Mouse (Mus musculus) olfactory bulb, adult 2 months (tissue): ENCODE measurements at regions not wholly inside any gene's neighbourhood (a gene's known extent, or its start where the extent isn't known, plus 50 kb on each side); places are given as distances from the start of the nearest gene placed in this dataset.

Experiments used
- H3K27ac ChIP-seq: fragments of 200-500 bp; 2 replicates; pipeline ENCODE4 v1.5.1; 2012; ENCODE audit warnings: low read depth, low read length; ENCODE audit not compliant: insufficient read depth
- H3K4me1 ChIP-seq: fragments of 200-500 bp; 2 replicates; pipeline ENCODE4 v1.6.1; 2012; ENCODE audit warnings: low read length; ENCODE audit not compliant: control insufficient read depth, insufficient read depth
- H3K4me3 ChIP-seq: fragments of 200-500 bp; 2 replicates; pipeline ENCODE4 v1.5.1; 2012; ENCODE audit warnings: mild to moderate bottlenecking, low read depth, low read length, moderate library complexity; ENCODE audit not compliant: insufficient read depth
- CTCF ChIP-seq: fragments of 200-500 bp; IDR thresholded peaks from 2 replicates; pipeline ENCODE4 v1.5.1; 2012; ENCODE audit warnings: low read depth, mild to moderate bottlenecking, low read length, moderate library complexity; ENCODE audit not compliant: insufficient read depth
- POLR2A ChIP-seq: fragments of 200-500 bp; IDR thresholded peaks from 2 replicates; pipeline ENCODE4 v1.6.1; 2012; ENCODE audit warnings: mild to moderate bottlenecking, low read depth, low read length, moderate library complexity; ENCODE audit not compliant: insufficient read depth
- WGBS: fragments of 180-500 bp; shearing (Covaris S2); methylation state at CpG from one replicate; pipeline ENCODE4 v1.1.7; 2018; 5-methylcytosine and 5-hydroxymethylcytosine counted together

DNA sequence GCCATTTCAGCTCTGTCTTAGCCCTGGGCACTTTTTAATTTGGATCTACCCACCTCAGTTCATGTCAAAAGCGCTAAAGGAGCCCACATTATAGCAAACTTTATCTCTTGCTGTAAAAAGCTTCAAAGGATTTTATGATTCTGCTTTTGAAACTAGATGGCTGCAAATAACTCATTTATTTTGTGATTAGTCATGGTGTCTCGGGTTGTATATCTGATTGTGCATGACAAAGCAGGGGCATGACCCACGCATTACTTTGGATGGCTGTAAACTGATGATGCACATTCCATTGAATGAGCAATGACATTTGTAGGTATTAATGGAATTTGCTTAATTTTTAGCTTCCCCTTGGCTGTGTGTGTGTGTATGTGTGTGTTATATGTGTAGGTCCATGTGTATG lies 249.4 kb upstream of the Habp2 start:
- 97% methylated on average over 3 of the region's 3 CpGs for WGBS
- TF ChIP-seq POLR2A (no peak), CTCF (no peak)
- H3K27ac ChIP-seq, result no peak overlapping the region
- no peak overlapping the region for H3K4me3 ChIP-seq
- no peaks in the 10 kb centered on the region for H3K4me1 ChIP-seq

- WGBS, result 82% methylated on average over 17 of the region's 17 CpGs
- no peaks in the 10 kb centered on the region for H3K4me1 ChIP-seq
- TF ChIP-seq POLR2A, result no peak
- no peak for TF ChIP-seq CTCF
- no peak overlapping the region for H3K4me3 ChIP-seq
- H3K27ac ChIP-seq, result no peak overlapping the region
Observed at GRCm38 (mm10) chr19:56039091-56040004, 247.6 kb upstream of the Habp2 start.

GRCm38 (mm10) chr19:56041930-56042329 lies 245.0 kb upstream of the Habp2 start:
- Histone ChIP-seq H3K4me1 (no peaks in the 10 kb centered on the region), H3K27ac (no peak overlapping the region), H3K4me3 (no peak overlapping the region)
- TF ChIP-seq CTCF, result no peak
- WGBS, result 92% methylated on average over 3 of the region's 3 CpGs

DNA sequence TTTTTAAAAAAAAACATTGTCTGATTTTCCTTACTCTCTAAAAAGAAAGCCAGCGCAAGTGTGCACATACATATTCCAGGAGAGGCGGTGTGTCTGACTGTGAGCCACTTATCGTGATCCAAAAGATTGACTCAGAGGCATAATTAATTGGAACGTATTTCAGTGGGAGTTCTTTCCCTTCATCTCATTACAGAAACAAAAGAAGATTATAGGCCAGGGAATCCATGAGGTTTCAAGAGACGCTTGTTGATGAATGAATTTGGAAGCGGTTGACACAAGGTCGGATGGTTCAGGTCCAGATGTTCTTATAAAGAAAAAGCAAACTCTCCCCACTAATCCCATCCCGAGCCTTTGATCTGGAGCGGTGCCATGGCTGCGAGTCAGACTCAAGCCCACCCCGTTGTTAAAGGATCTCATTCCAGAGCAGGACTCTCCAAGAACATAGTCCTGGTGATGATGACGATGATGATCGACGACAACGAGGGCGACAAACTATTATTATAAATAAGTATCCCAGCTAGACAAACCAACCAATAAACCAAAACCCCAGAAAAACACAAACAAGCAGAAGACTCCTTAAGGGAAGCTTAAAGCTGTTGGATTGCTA lies 240.1 kb upstream of the Habp2 start:
- no peak overlapping the region for H3K4me3 ChIP-seq
- no peaks in the 10 kb centered on the region for H3K4me1 ChIP-seq
- no peak for TF ChIP-seq CTCF
- no peak for TF ChIP-seq POLR2A
- 31% methylated on average over 16 of the region's 16 CpGs for WGBS
- H3K27ac ChIP-seq, result no peak overlapping the region

GRCm38 (mm10) chr19:56054186-56054585 lies 232.8 kb upstream of the Habp2 start:
- 96% methylated on average over 8 of the region's 8 CpGs for WGBS
- no peak for TF ChIP-seq POLR2A
- no peak for TF ChIP-seq CTCF

GRCm38 (mm10) chr19:56056397-56056796 lies 230.5 kb upstream of the Habp2 start:
- H3K4me1 ChIP-seq, result no peaks in the 10 kb centered on the region
- H3K4me3 ChIP-seq, result no peak overlapping the region
- no peak overlapping the region for H3K27ac ChIP-seq
- WGBS, result 87% methylated on average over 6 of the region's 6 CpGs
- no peak for TF ChIP-seq POLR2A
- TF ChIP-seq CTCF, result no peak

More at GRCm38 (mm10) chr19:56054186-56054585, 232.8 kb upstream of the Habp2 start:
- Histone ChIP-seq H3K4me3 (no peak overlapping the region), H3K27ac (no peak overlapping the region), H3K4me1 (no peaks in the 10 kb centered on the region)

DNA sequence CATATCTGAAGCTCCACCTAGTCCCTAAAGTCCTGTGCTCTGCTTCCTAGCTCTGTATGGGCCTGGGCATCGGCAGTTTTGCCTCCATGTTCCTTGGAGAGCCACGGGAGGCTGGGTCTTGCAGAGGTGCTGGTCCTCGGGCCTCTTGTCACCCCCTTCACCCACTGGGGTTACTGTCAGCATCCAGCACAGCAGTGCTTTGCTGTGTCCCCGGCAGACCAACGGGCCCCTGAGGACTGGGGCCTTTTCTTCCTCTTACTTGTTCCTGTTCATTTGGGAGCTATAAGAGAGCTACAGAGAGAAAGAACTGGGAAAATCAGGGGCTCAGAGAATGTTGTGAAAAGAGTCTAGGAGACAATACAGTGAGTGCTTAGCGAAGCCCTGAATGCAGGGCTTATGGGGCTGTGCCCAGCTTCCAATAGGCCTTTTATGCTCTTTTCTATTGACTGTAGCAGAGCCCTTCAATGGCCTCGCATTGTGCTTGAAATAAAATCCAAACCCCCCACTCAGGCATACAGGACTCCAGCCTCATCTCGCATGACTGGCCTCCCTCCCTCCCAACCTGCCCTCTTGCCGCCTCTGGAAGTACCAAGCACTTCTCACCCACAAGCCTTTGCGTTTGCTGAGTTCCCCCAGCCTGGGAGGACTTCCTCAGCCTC lies 224.9 kb upstream of the Habp2 start:
- Histone ChIP-seq H3K4me1 (no peaks in the 10 kb centered on the region), H3K4me3 (no peak overlapping the region), H3K27ac (peak overlapping the region; percentile 31; the same call in 1 of the 2 replicates)
- no peak for TF ChIP-seq CTCF
- no peak for TF ChIP-seq POLR2A
- WGBS, result 49% methylated on average over 10 of the region's 10 CpGs

DNA sequence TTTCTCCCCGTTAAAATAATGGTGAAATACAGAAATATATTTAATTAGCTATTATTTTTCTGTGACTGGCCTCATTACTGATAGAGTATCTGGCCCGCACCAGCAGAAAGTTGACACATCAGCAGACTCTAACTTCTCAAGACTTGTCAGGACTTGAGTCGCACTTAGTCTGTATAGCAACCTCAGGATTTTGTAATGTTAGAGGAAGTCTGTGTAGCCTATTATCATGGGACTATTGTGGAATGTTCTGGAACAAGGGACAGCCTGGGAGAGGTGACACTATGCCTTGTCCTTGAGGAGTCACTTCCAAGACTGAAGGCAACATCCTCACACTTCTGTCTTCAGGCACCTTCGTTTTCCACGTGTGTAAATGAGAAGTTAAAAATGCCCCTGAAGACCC lies 223.8 kb upstream of the Habp2 start:
- 65% methylated on average over 5 of the region's 5 CpGs for WGBS
- H3K27ac ChIP-seq, result no peak overlapping the region
- H3K4me3 ChIP-seq, result no peak overlapping the region
- H3K4me1 ChIP-seq, result no peaks in the 10 kb centered on the region
- TF ChIP-seq POLR2A (no peak), CTCF (no peak)

DNA sequence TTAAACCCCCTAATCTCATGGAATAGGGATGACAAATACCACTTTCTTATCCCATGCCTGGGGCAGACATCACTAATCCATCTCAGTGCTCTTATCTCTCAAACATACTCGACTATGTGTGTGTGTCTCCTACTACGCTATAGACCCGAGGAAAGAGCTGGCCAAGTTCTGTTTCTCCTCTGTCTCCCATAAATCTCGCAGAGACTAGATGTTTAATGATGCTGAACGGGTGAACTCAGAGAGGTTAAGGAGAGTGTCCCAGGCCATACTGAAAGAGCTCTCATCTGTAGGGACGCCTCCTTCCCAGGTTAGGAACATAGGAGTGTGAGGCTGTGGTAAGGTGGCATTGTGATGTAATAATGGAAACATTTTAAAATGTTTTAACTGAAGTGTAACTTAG lies 221.2 kb upstream of the Habp2 start:
- 93% methylated on average over 6 of the region's 6 CpGs for WGBS
- TF ChIP-seq POLR2A (no peak), CTCF (no peak)
- Histone ChIP-seq H3K4me3 (no peak overlapping the region), H3K4me1 (peaks cover 4% of the 10 kb centered on the region; the same call in 1 of the 2 replicates), H3K27ac (no peak overlapping the region)
